Mouse (Mus musculus) testis, adult 2 months (tissue): ENCODE results near the gene Vamp1.

Experiments
- CTCF ChIP-seq: fragments of 200-500 bp; IDR thresholded peaks from 2 replicates; pipeline ENCODE4 v1.5.1; 2012; ENCODE audit warnings: low read depth, mild to moderate bottlenecking, inconsistent platforms, low read length, moderate library complexity; ENCODE audit not compliant: control insufficient read depth, insufficient read depth, insufficient replicate concordance
- POLR2A ChIP-seq: fragments of 200-500 bp; IDR thresholded peaks from 2 replicates; pipeline ENCODE4 v1.6.1; 2012; ENCODE audit warnings: low read depth, mild to moderate bottlenecking, inconsistent platforms, low read length, moderate library complexity; ENCODE audit not compliant: control insufficient read depth

DNA sequence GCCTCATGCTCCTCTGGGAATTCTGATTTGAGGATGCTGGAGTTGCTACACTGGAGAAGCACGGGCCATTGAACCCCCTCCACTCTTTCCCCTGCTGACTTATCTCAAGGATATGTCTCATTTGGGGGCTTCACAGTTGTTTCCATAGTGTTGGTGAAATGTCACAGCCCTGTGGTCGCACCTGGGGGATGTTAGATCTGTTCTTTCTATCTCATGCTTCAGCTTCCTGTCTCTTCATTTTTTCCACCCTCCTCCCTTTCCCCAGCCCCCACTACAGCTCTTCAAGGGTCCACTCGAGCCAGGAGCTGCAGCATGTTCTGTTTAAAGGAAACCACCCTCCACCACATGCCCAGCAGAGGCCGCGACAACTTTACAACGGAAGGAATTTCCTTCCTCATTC lies 23.0 kb downstream of the Vamp1 start:
- no peak for TF ChIP-seq CTCF
- TF ChIP-seq POLR2A: no peak
